Mouse (Mus musculus) midbrain, embryonic 14.5 days (tissue): Measurements from ENCODE around the gene Tulp2. TPM values are rescaled to one million over a fixed set of nuclear protein-coding genes. Genes with fewer than 3 reads are reported as not detected.
"Not testable (repeated sequence)": the region's sequence is repeated elsewhere in the genome, so short reads cannot be mapped to it uniquely, and the experiment has no call there.

ENCODE experiments used
- ATAC-seq: fragments of 200-750 bp; cut with Nextera tagmentation; 2 replicates; pipeline ENCODE4 v1.8.0; 2017; ENCODE audit warnings: moderate number of reproducible peaks, moderate library complexity; ENCODE audit not compliant: low FRiP score, low TSS enrichment
- DNase-seq: peaks from one replicate; pipeline ENCODE4 v3.0.0-alpha.2; 2015
- H3K27ac ChIP-seq: fragments of 300-500 bp; sonication (generic); replicated peaks from 2 replicates; pipeline ENCODE4 v1.5.1; 2014; ENCODE audit warnings: mild to moderate bottlenecking, low read depth, low read length, moderate library complexity
- H3K27me3 ChIP-seq: fragments of 300-500 bp; sonication (generic); 2 replicates; pipeline ENCODE4 v1.6.1; 2014; ENCODE audit warnings: low read length, control low read depth, mixed read lengths; ENCODE audit not compliant: control insufficient read depth, insufficient read depth
- H3K36me3 ChIP-seq: fragments of 300-500 bp; sonication (generic); 2 replicates; pipeline ENCODE4 v1.6.1; 2014; ENCODE audit warnings: low read length, control low read depth; ENCODE audit not compliant: control insufficient read depth, insufficient read depth
- H3K4me1 ChIP-seq: fragments of 300-500 bp; sonication (generic); 2 replicates; pipeline ENCODE4 v1.6.1; 2014; ENCODE audit warnings: mild to moderate bottlenecking, antibody characterized with exemption, low read length, control low read depth; ENCODE audit not compliant: control insufficient read depth, insufficient read depth
- H3K4me2 ChIP-seq: fragments of 300-500 bp; sonication (generic); 2 replicates; pipeline ENCODE4 v1.6.1; 2014; ENCODE audit warnings: mild to moderate bottlenecking, low read length, moderate library complexity
- H3K4me3 ChIP-seq: fragments of 300-500 bp; sonication (generic); replicated peaks from 2 replicates; pipeline ENCODE4 v1.5.1; 2014; ENCODE audit warnings: low read depth, low read length
- H3K9ac ChIP-seq: fragments of 300-500 bp; sonication (generic); replicated peaks from 2 replicates; pipeline ENCODE4 v1.6.1; 2014; ENCODE audit warnings: mild to moderate bottlenecking, low read length, moderate library complexity
- H3K9me3 ChIP-seq: fragments of 300-500 bp; sonication (generic); 2 replicates; pipeline ENCODE4 v1.6.1; 2016; ENCODE audit warnings: low read length, control low read depth, mixed read lengths; ENCODE audit not compliant: control insufficient read depth
- WGBS: fragments of 180-500 bp; shearing (Covaris S2); extraction: QIAGEN DNeasy Blood & Tissue Kit; methylation state at CpG from one replicate; pipeline ENCODE4 v1.1.7; 2014; 5-methylcytosine and 5-hydroxymethylcytosine counted together
- polyA plus RNA-seq: library from polyadenylated mRNA; unstranded; fragments of >200 nt; fragmentation: Nextera tagmentation; extraction: Ambion mirVana; gene quantifications from 2 replicates; pipeline ENCODE4 v1.2.1, GENCODE M21; 2014

Gene Tulp2
- polyA plus RNA-seq, 1 experiment from 2014 or later: 0.13 TPM

- no peaks in the 10 kb centered on the region for H3K9me3 ChIP-seq
- no peak overlapping the region for H3K4me3 ChIP-seq
Measured at GRCm38 (mm10) chr7:45507583-45507982, 25.9 kb downstream of the Tulp2 start.

GRCm38 (mm10) chr7:45508561-45508960 lies 26.9 kb downstream of the Tulp2 start:
- Histone ChIP-seq H3K4me1 (peaks cover 10% of the 10 kb centered on the region), H3K4me3 (no peak overlapping the region), H3K27me3 (no peaks in the 10 kb centered on the region), H3K4me2 (no peak overlapping the region; the same call in 1 of the 2 replicates), H3K9ac (no peak overlapping the region), H3K36me3 (peaks cover 18% of the 10 kb centered on the region), H3K9me3 (no peaks in the 10 kb centered on the region), H3K27ac (no peak overlapping the region)
- ATAC-seq (no peak), DNase-seq (no peak)
- WGBS: 83% methylated on average over 6 of the region's 6 CpGs

More at GRCm38 (mm10) chr7:45507583-45507982, 25.9 kb downstream of the Tulp2 start:
- no peak overlapping the region for H3K9ac ChIP-seq
- 90% methylated on average over 6 of the region's 6 CpGs for WGBS
- DNase-seq: no peak
- no peak overlapping the region for H3K27ac ChIP-seq
- peaks cover 22% of the 10 kb centered on the region for H3K36me3 ChIP-seq
- ATAC-seq: no peak
- no peak overlapping the region for H3K4me2 ChIP-seq
- H3K27me3 ChIP-seq: no peaks in the 10 kb centered on the region
- peaks cover 10% of the 10 kb centered on the region for H3K4me1 ChIP-seq

GRCm38 (mm10) chr7:45509181-45509882 lies 27.7 kb downstream of the Tulp2 start:
- Histone ChIP-seq H3K4me3 (peak overlapping the region; percentile 73), H3K9me3 (no peaks in the 10 kb centered on the region), H3K4me2 (peak overlapping the region; percentile 90), H3K9ac (peak overlapping the region; percentile 84), H3K4me1 (peaks cover 10% of the 10 kb centered on the region), H3K36me3 (peaks cover 15% of the 10 kb centered on the region), H3K27me3 (no peaks in the 10 kb centered on the region), H3K27ac (no peak overlapping the region; the same call in 1 of the 2 replicates)
- peak; percentile 24; the same call in 1 of the 2 replicates for ATAC-seq
- no peak for DNase-seq
- 45% methylated on average over 19 of the region's 19 CpGs for WGBS

GRCm38 (mm10) chr7:45509912-45510787 lies 28.5 kb downstream of the Tulp2 start, which contains the start of gene Nucb1:
Gene Nucb1, minus strand, starts transcription at chr7:45510406.
- under 1% methylated on average over 44 of the region's 44 CpGs for WGBS
- ATAC-seq: peak; percentile 92
- peak; percentile 97 for DNase-seq
- no peaks in the 10 kb centered on the region for H3K9me3 ChIP-seq
- H3K36me3 ChIP-seq: peaks cover 15% of the 10 kb centered on the region
- peak within 1 kb of the TSS; percentile 79 for H3K27ac ChIP-seq
- H3K4me2 ChIP-seq: peak within 1 kb of the TSS; percentile 90
- peak within 1 kb of the TSS; percentile 84 for H3K9ac ChIP-seq
- H3K27me3 ChIP-seq: no peaks in the 10 kb centered on the region
- peaks cover 10% of the 10 kb centered on the region for H3K4me1 ChIP-seq
- H3K4me3 ChIP-seq: peak within 1 kb of the TSS; percentile 73

- Histone ChIP-seq H3K9me3 (no peaks in the 10 kb centered on the region), H3K4me3 (no peak overlapping the region), H3K36me3 (no peaks in the 10 kb centered on the region), H3K9ac (no peak overlapping the region), H3K27me3 (no peaks in the 10 kb centered on the region), H3K27ac (no peak overlapping the region), H3K4me2 (no peak overlapping the region), H3K4me1 (peaks cover 3% of the 10 kb centered on the region)
- DNase-seq (no peak), ATAC-seq (no peak)
- 89% methylated on average over 7 of the region's 7 CpGs for WGBS
Measured at GRCm38 (mm10) chr7:45514411-45514810, 32.7 kb downstream of the Tulp2 start.

- Histone ChIP-seq H3K4me2 (no peak overlapping the region), H3K9me3 (no peaks in the 10 kb centered on the region), H3K27me3 (no peaks in the 10 kb centered on the region), H3K36me3 (no peaks in the 10 kb centered on the region), H3K9ac (no peak overlapping the region), H3K27ac (no peak overlapping the region), H3K4me1 (no peaks in the 10 kb centered on the region), H3K4me3 (no peak overlapping the region)
- ATAC-seq (no peak), DNase-seq (no peak)
- 27% methylated on average over 16 of the region's 16 CpGs for WGBS
Measured at GRCm38 (mm10) chr7:45515436-45515835, 33.8 kb downstream of the Tulp2 start.

- WGBS: 72% methylated on average over 5 of the region's 5 CpGs
- H3K27ac ChIP-seq, ATAC-seq: not testable (repeated sequence)
Measured at GRCm38 (mm10) chr7:45516846-45517245, 35.2 kb downstream of the Tulp2 start.

GRCm38 (mm10) chr7:45518618-45519017 lies 36.9 kb downstream of the Tulp2 start:
- no peak overlapping the region for H3K9ac ChIP-seq
- H3K36me3 ChIP-seq: no peaks in the 10 kb centered on the region
- 91% methylated on average over 16 of the region's 16 CpGs for WGBS
- ATAC-seq (no peak), DNase-seq (no peak)
- H3K4me1 ChIP-seq: peaks cover 3% of the 10 kb centered on the region; the same call in 1 of the 2 replicates
- H3K27me3 ChIP-seq: no peaks in the 10 kb centered on the region
- no peak overlapping the region for H3K4me2 ChIP-seq
- H3K27ac ChIP-seq: no peak overlapping the region
- H3K9me3 ChIP-seq: no peaks in the 10 kb centered on the region
- H3K4me3 ChIP-seq: no peak overlapping the region

More at GRCm38 (mm10) chr7:45516846-45517245, 35.2 kb downstream of the Tulp2 start:
- not testable (repeated sequence) for H3K4me1 ChIP-seq, H3K27me3 ChIP-seq, H3K4me3 ChIP-seq, H3K9ac ChIP-seq, H3K36me3 ChIP-seq, DNase-seq, H3K4me2 ChIP-seq, H3K9me3 ChIP-seq
